Mouse (Mus musculus) bone marrow macrophage, adult 2 months (primary cell): ENCODE results near the gene Dtx4.

ENCODE experiments used
- CTCF ChIP-seq: IDR thresholded peaks from 2 replicates; pipeline ENCODE4 v1.5.1; 2012; ENCODE audit warnings: low read depth, mild to moderate bottlenecking, low read length, moderate library complexity
- POLR2A ChIP-seq: IDR thresholded peaks from 2 replicates; pipeline ENCODE4 v1.6.1; 2012; ENCODE audit warnings: mild to moderate bottlenecking, low read depth, low read length, borderline replicate concordance

GRCm38 (mm10) chr19:12550005-12550942 is 49.0 kb upstream of the Dtx4 start:
- TF ChIP-seq CTCF, result no peak
- no peak for TF ChIP-seq POLR2A
